ENCODE assay signal across 28 mouse cellular contexts in the genomic region with DNA sequence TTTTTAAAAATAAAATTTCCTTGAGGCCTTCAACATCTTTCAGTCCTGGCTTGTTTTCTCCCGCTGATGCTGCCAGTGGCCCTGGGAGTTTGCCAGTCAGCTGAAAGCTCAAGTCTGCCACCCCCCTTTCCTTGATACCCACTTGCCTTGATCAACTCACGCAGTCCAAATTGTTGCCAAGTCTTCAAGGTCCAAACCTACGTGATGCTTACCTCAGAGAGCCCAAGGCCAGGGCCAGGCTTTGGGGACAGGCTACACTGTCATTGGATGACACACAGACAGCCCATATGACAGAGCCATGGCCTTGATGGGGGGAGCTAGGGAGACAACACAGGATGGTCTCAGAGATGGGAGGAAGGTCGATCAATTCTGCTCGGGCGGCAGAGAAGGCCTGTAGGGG. TPM values are rescaled to one million over a fixed set of nuclear protein-coding genes. Genes with fewer than 3 reads are reported as not detected.
DNase-seq lines count a peak whose midpoint lies in the region; ATAC-seq lines count a peak whose summit lies in the region.
"Had no signal": no experiment of that assay in that cellular context is flagged by ENCODE, and none has a peak within 500 bp of the region (broad histone marks: within the 10 kb centered on the region; RNA-seq: fewer than 3 reads in every experiment).

No protein-coding gene starts in this region.

- H3K4me1 ChIP-seq in forebrain, embryonic 13.5 days = peaks cover 20% of the 10 kb centered on the region
- peaks cover 24% of the 10 kb centered on the region for H3K4me1 ChIP-seq in liver, embryonic 11.5 days (replicated peaks; ENCODE audit: control insufficient read depth, insufficient read depth, low read length)

- H3K27ac ChIP-seq in forebrain, embryonic 13.5 days = no peak overlapping the region
- H3K27ac ChIP-seq in liver, embryonic 11.5 days (ENCODE audit: low read depth, low read length) = no peak overlapping the region
- H3K27ac ChIP-seq: embryonic facial prominence, embryonic 10.5 days; embryonic facial prominence, embryonic 13.5 days; forebrain, embryonic 12.5 days; heart, adult 2 months; heart, embryonic 10.5 days; heart, embryonic 13.5 days; hindbrain, embryonic 14.5 days; hindbrain, postnatal 0 days had no signal

- no peaks in the 10 kb centered on the region for H3K9me3 ChIP-seq in forebrain, embryonic 13.5 days (replicated peaks)
- H3K9me3 ChIP-seq in liver, embryonic 11.5 days (ENCODE audit: control insufficient read depth, low read length) = no peaks in the 10 kb centered on the region
- H3K9me3 ChIP-seq: embryonic facial prominence, embryonic 10.5 days; embryonic facial prominence, embryonic 13.5 days; forebrain, embryonic 12.5 days; heart, embryonic 10.5 days; heart, embryonic 13.5 days had no signal

- ATAC-seq in forebrain, embryonic 13.5 days = no peak
- no peak for ATAC-seq in liver, embryonic 11.5 days (replicated peaks; ENCODE audit: low FRiP score)
- ATAC-seq: CD4-positive, CD25-positive, alpha-beta regulatory T cell, adult 4 months; forebrain, embryonic 16.5 days; hindbrain, postnatal 0 days; inflammation-experienced regulatory T-cells, adult 6 months; intestine, embryonic 16.5 days had no signal

- H3K4me3 ChIP-seq in forebrain, embryonic 13.5 days = no peak overlapping the region
- H3K4me3 ChIP-seq in liver, embryonic 11.5 days (ENCODE audit: low read depth, low read length) = no peak overlapping the region
- H3K4me3 ChIP-seq: embryonic facial prominence, embryonic 10.5 days; embryonic facial prominence, embryonic 13.5 days; erythroblast, embryonic 14.5 days; forebrain, embryonic 12.5 days; heart, adult 2 months; heart, embryonic 10.5 days; heart, embryonic 13.5 days had no signal

- 91% methylated on average over 6 of the region's 6 CpGs for WGBS in forebrain, embryonic 13.5 days
- WGBS in liver, embryonic 11.5 days = 87% methylated on average over 6 of the region's 6 CpGs

- H3K36me3 ChIP-seq in forebrain, embryonic 13.5 days (ENCODE audit: poor library complexity, severe bottlenecking) = no peaks in the 10 kb centered on the region
- no peaks in the 10 kb centered on the region for H3K36me3 ChIP-seq in liver, embryonic 11.5 days (ENCODE audit: control insufficient read depth, insufficient read depth, low read length)
- H3K36me3 ChIP-seq: embryonic facial prominence, embryonic 10.5 days; embryonic facial prominence, embryonic 13.5 days; forebrain, embryonic 12.5 days; heart, embryonic 10.5 days; heart, embryonic 13.5 days had no signal

- H3K9ac ChIP-seq in forebrain, embryonic 13.5 days = no peak overlapping the region
- no peak overlapping the region for H3K9ac ChIP-seq in liver, embryonic 11.5 days (ENCODE audit: low read depth, low read length)
- H3K9ac ChIP-seq: embryonic facial prominence, embryonic 13.5 days; forebrain, embryonic 12.5 days; heart, embryonic 13.5 days; hindbrain, embryonic 14.5 days had no signal

- DNase-seq in adrenal gland, adult (ENCODE audit: inconsistent age in 2 of 2, low spot score in 1 of 2) = peak; percentile 94 to 96
- peak; percentile 92 for DNase-seq in adrenal gland, adult 2 months
- peak; percentile 90 for DNase-seq in adrenal gland, postnatal 14 days
- no peak for DNase-seq in liver, embryonic 11.5 days (ENCODE audit: low spot score)
- DNase-seq in cerebellum, postnatal 14 days = no peak
- DNase-seq: cerebellum, adult 2 months; cerebellum, adult 9-11 months; cerebellum, postnatal 36 days; embryo, embryonic 11 days; gastrocnemius, postnatal 10 days; gastrocnemius, postnatal 36 days; heart, adult 2 months; heart, postnatal 14 days; heart, postnatal 4 days; kidney, adult 18-20 months had no signal

- H3K27me3 ChIP-seq in forebrain, embryonic 13.5 days = no peaks in the 10 kb centered on the region
- no peaks in the 10 kb centered on the region for H3K27me3 ChIP-seq in liver, embryonic 11.5 days (replicated peaks; ENCODE audit: control insufficient read depth, insufficient read depth, low read length)
- H3K27me3 ChIP-seq: embryonic facial prominence, embryonic 13.5 days; heart, embryonic 13.5 days had no signal

- H3K4me2 ChIP-seq in forebrain, embryonic 13.5 days = no peak overlapping the region
- H3K4me2 ChIP-seq in liver, embryonic 11.5 days = no peak overlapping the region
- H3K4me2 ChIP-seq: embryonic facial prominence, embryonic 13.5 days; forebrain, embryonic 12.5 days; heart, embryonic 13.5 days; hindbrain, embryonic 14.5 days had no signal

RNA-seq across cellular contexts. Expression of a gene that starts 3.4 kb away (rescaled TPM):
- 1,000 to 10,000 TPM; 2,436 to 2,553 TPM for total RNA-seq in adrenal gland, adult 2 months (2021)
- polyA plus RNA-seq in adrenal gland, adult 2 months (2012; rRNA removed) = 2,348 and 2,822 TPM in 2 replicates
- 1,757 and 2,166 TPM in 2 replicates for total RNA-seq in adrenal gland, postnatal 14 days (2021)
- polyA plus RNA-seq in forebrain, embryonic 13.5 days (2015; fragmentation: Nextera tagmentation; extraction: Ambion mirVana) = 26.4 and 29.8 TPM in 2 replicates
- 104 and 108 TPM in 2 replicates for polyA plus RNA-seq in liver, embryonic 11.5 days (2014; fragmentation: Nextera tagmentation; extraction: Ambion mirVana)

RNA-seq across cellular contexts. Expression of a gene that starts 44.8 kb away (rescaled TPM):
- total RNA-seq in adrenal gland, adult 2 months (2021) = under 1 TPM; 0.23 to 0.24 TPM
- polyA plus RNA-seq in adrenal gland, adult 2 months (2012; rRNA removed) = 0.26 and 0.50 TPM in 2 replicates
- 0.26 and 0.49 TPM in 2 replicates for total RNA-seq in adrenal gland, postnatal 14 days (2021)
- polyA plus RNA-seq in forebrain, embryonic 13.5 days (2015; fragmentation: Nextera tagmentation; extraction: Ambion mirVana) = 0.27 and 0.38 TPM in 2 replicates
- polyA plus RNA-seq in liver, embryonic 11.5 days (2014; fragmentation: Nextera tagmentation; extraction: Ambion mirVana) = 0.18 and 0.34 TPM in 2 replicates
- total RNA-seq: hindbrain, postnatal 0 days had no signal

RNA-seq across cellular contexts. Expression of a gene that starts 45.7 kb away (rescaled TPM):
- total RNA-seq in adrenal gland, adult 2 months (2021) = 1,000 to 10,000 TPM; 1,333 to 2,925 TPM
- 634 and 889 TPM in 2 replicates for polyA plus RNA-seq in adrenal gland, adult 2 months (2012; rRNA removed)
- 1,142 and 1,189 TPM in 2 replicates for total RNA-seq in adrenal gland, postnatal 14 days (2021)
- polyA plus RNA-seq in forebrain, embryonic 13.5 days (2015; fragmentation: Nextera tagmentation; extraction: Ambion mirVana) = 1,082 and 1,216 TPM in 2 replicates
- 772 and 827 TPM in 2 replicates for polyA plus RNA-seq in liver, embryonic 11.5 days (2014; fragmentation: Nextera tagmentation; extraction: Ambion mirVana)

Comparison
In these comparisons a context has a peak if more than half of its experiments do, and no peak if none do; other contexts are left out.
1. DNase-seq: peak in adrenal gland, adult (2 of 2), adrenal gland, adult 2 months (single experiment) and adrenal gland, postnatal 14 days (single experiment); none in liver, embryonic 11.5 days (single experiment) and cerebellum, postnatal 14 days (0 of 2).
2. RNA of a gene that starts 3.4 kb away (polyA plus RNA-seq): 2,348 to 2,822 TPM in adrenal gland, adult 2 months; 104 to 108 TPM in liver, embryonic 11.5 days and 26.4 to 29.8 TPM in forebrain, embryonic 13.5 days; every median in the first group is over 10 times any median in the second.